Mouse (Mus musculus): ENCODE data around the gene 2200002D01Rik.

DNA sequence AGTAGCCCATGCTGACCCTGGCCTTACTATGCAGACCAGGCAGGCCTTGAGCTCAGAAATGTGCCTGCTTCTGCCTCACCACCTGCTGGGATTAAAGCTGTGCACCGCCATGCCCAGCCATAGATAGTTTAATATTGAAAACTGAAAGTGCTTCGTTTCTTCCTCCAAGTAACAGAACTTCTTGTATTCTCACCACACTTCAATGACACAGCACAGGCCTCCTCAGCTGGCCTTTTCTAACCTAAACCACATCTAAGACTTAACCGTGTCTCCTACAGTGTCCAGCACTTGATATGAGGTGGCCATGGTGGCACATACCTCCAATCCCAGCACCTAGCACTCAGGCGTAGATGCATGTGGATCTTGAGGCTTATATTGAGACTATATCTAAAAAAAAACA, 22.2 kb upstream of the 2200002D01Rik start:
- TF ChIP-seq GATA1 (IDR thresholded peaks at IDR 0.05; ENCODE audit: borderline replicate concordance, low read length): no peak
- TF ChIP-seq TAL1 (conservative IDR thresholded peaks at IDR 0.05; ENCODE audit: low read depth, low read length): no peak
- no peak for TF ChIP-seq CTCF (IDR thresholded peaks at IDR 0.05; ENCODE audit: low read depth, low read length)
- TF ChIP-seq GATA2 (IDR thresholded peaks at IDR 0.05; ENCODE audit: borderline replicate concordance, low read depth, low read length): no peak

All from G1E (cell line).